Mouse (Mus musculus) E14TG2a.4 (cell line): ENCODE measurements around the gene Dtx2.

Source experiments
- CTCF ChIP-seq: conservative IDR thresholded peaks from 2 replicates; pipeline ENCODE4 v1.5.1; 2014; ENCODE audit warnings: low read length
- NANOG ChIP-seq: IDR thresholded peaks from 2 replicates; pipeline ENCODE4 v1.6.1; 2014; ENCODE audit warnings: borderline replicate concordance, low read length, mixed read lengths

DNA sequence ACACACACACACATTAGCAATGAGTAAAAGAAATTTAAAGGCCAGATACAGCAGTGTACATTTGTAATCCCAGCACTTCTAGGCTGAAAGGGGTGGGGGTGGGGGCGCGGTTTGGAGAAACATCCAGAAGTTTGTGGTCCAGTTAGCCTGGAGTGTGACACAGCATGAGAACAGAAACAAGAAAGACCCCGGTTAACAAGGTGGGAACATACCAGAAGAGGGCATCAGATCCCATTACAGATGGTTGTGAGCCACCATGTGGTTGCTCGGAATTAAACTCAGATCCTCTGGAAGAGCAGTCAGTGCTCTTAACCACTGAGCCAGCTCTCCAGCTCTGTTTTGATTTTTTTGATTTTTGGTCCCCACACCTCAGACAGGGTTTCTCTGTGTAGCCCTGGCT, 61.5 kb downstream of the Dtx2 start:
- TF ChIP-seq CTCF (no peak), NANOG (no peak)
